Mouse (Mus musculus) kidney, adult 10 weeks (tissue): ENCODE measurements around the gene Rab5c. TPM values are rescaled to one million over a fixed set of nuclear protein-coding genes. Genes with fewer than 3 reads are reported as not detected.

Source experiments
- polyA plus RNA-seq: library from polyadenylated mRNA; stranded (reverse); fragments of 350-450 nt; fragmentation: Illumina TruSeq; extraction: RNeasy Lipid Tissue Mini Kit (QIAGEN cat#74804); gene quantifications from one replicate; pipeline ENCODE4 v1.2.3, GENCODE M21; 2014; ENCODE audit warnings: low read depth, low replicate concordance

Rab5c gene
- 63.6 TPM for polyA plus RNA-seq

GRCm38 (mm10) chr11:100738066-100738604 is at the start of gene Rab5c:
Gene Rab5c, minus strand, starts transcription at chr11:100738215.

GRCm38 (mm10) chr11:100770646-100771408 is 32.8 kb upstream of the Rab5c start, which contains the start of gene Ghdc:
Gene Ghdc, minus strand, starts transcription at chr11:100770957.

DNA sequence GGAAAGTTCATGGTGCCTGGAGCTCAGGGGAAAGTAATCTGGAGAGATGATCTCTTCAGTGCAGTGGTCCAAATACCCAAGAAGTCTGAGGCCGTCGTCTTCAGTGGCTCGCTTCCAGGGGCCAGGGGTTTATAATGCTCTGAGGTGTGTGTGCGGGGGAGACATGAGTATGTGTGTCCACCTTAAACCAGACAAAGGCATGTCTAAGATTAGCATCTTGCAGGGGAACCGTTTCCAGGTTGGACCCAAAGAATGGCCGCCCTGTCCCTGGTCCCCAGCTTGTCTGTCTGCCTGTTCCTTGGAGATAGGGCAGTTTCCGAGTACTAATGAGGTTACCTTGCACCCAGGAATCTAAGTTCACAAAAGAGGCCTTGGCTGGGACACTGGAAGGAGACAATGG is 24.8 kb upstream of the Rab5c start, which contains the start of gene Hcrt:
TSS of gene Hcrt (minus strand) at position 101 of the 400 bp plus-strand sequence.

GRCm38 (mm10) chr11:100759611-100760233 is 21.7 kb upstream of the Rab5c start, which contains the start of gene Kcnh4:
Gene Kcnh4, minus strand, starts transcription at chr11:100759942.

GRCm38 (mm10) chr11:100713735-100714533 is 24.1 kb downstream of the Rab5c start, which contains the start of gene Hspb9:
Gene Hspb9, plus strand, starts transcription at chr11:100713850.

DNA sequence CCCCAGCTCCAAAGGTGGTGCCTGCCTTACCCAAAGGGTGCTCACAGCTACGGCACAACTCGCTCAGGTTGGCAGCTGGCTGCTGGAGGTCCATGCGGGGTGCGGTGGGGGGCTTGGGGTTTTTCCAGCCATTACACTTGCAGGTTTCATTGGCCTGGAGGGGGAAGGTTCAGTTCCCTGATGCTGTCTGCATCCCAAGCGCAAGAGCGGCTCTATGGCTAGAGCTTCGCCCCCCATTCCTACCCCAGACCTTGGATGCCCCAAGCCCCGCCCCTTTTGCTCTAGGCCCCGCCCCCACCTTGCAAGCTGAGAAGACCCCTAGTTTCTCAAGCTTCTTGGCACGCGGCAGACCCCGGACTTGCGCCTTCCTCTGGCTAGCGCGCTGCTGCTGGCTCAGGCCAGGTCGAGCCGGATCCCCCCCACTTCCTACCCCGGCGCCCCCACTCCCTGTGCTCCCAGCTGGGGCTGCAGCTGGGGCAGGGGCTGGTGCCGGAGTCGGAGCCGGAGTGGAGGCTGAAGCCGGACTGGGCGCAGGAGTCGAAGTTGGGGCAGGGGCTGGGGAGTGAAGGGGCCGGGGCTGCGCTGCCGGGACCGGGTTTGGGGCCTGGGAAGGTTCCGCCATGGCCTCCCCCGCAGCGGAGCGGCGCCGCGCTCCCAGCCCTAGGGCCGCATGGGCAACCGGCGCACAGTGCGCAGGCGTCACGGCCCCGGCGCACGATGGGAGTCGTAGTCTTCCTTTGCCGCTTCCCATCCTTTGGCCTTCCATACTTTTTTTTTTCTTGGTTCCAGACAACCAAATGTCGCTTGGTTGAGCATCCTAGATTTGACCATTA is 26.0 kb downstream of the Rab5c start, which contains the start of gene Kat2a:
TSS of gene Kat2a (minus strand) at position 683 of the 833 bp plus-strand sequence.

DNA sequence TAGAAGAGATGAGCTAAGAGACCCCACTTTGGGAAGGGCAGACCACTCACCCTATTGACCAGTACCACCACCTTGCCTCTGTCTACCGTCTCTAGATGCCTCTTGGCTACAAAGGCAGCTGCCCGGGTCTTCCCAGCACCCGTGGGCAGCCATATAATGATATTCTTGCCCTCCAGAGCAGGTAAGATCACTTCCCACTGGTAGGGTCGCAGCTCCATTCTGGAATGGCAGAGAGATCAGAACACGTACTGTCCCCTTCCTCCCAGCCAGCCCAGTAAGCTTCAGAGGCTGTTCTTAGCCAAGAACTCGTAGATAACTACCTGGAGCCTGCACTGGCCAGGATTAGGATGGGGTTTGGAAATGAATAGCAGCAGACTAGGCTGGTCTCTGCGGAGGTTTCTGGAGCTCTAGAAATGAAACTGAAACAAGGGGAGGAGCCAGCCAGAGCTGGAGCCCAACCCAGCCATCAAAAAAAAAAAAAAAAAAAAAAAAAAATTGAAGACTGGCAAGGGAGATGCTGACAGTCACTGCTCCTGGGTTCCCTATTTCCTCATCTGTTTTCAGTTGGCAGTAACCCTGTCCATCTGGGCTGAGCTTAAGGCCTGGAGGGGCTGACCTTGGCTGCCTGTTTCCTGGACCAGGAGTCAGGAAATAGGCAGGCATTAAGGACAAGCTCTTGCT is 34.0 kb downstream of the Rab5c start, which contains the start of gene Dhx58:
TSS of gene Dhx58 (minus strand) at position 421 of the 681 bp plus-strand sequence.

DNA sequence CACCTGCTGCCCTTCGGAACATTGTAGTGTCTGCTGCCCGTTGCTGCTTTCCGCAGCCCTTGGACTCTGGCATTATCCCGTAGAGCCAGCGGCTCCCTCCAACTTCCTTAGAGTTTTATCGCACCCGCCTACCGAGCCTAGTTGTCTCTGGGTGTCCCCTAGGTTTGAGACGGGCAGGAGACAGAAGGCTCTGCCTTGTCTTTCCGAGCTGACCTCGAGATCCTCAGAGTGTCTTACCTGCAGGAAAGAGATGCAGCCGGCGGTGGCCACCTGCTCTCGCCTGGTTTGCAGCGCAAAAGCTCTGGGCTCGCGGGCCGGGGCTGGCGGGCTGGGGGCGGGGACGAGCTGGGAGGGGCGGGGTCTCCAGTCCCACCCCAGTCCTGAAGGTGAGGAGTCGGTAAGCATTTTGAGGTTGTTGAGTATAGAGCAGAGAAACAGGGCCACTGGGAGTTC is 45.8 kb downstream of the Rab5c start, which contains the start of gene Zfp385c:
TSS of gene Zfp385c (minus strand) at position 292 of the 453 bp plus-strand sequence.

Other genes with a start within 250 kb of the Rab5c start
- gene Acly, start 210.2 kb downstream of the Rab5c start, polyA plus RNA-seq, result 52.3 TPM
- gene Ttc25, start 192.6 kb downstream of the Rab5c start, polyA plus RNA-seq, result 0.53 TPM
- 2.3 TPM for gene Cnp, start 163.3 kb downstream of the Rab5c start, polyA plus RNA-seq
- 2.0 TPM for gene Nkiras2, start 119.0 kb downstream of the Rab5c start, polyA plus RNA-seq
- gene Dnajc7, start 118.0 kb downstream of the Rab5c start, polyA plus RNA-seq, result 114 TPM
- not detected for gene Zfp385c, start 45.8 kb downstream of the Rab5c start, polyA plus RNA-seq
- 0.44 TPM for gene Dhx58, start 33.9 kb downstream of the Rab5c start, polyA plus RNA-seq
- gene Kat2a, start 25.8 kb downstream of the Rab5c start, polyA plus RNA-seq, result 1.3 TPM
- not detected for gene Hspb9, start 24.4 kb downstream of the Rab5c start, polyA plus RNA-seq
- gene Kcnh4, start 21.7 kb upstream of the Rab5c start, polyA plus RNA-seq, result not detected
- not detected for gene Hcrt, start 24.7 kb upstream of the Rab5c start, polyA plus RNA-seq
- 4.0 TPM for gene Ghdc, start 32.7 kb upstream of the Rab5c start, polyA plus RNA-seq
- gene Stat5b, start 112.5 kb upstream of the Rab5c start, polyA plus RNA-seq, result 4.4 TPM
- gene Stat5a, start 121.1 kb upstream of the Rab5c start, polyA plus RNA-seq, result 2.6 TPM
- 20.1 TPM for gene Stat3, start 201.3 kb upstream of the Rab5c start, polyA plus RNA-seq
- gene Cavin1, start 232.7 kb upstream of the Rab5c start, polyA plus RNA-seq, result 17.6 TPM